Mouse (Mus musculus): ENCODE measurements at regions not wholly inside any gene's neighbourhood (a gene's known extent, or its start where the extent isn't known, plus 50 kb on each side); places are given as distances from the start of the nearest gene placed in this dataset.

DNA sequence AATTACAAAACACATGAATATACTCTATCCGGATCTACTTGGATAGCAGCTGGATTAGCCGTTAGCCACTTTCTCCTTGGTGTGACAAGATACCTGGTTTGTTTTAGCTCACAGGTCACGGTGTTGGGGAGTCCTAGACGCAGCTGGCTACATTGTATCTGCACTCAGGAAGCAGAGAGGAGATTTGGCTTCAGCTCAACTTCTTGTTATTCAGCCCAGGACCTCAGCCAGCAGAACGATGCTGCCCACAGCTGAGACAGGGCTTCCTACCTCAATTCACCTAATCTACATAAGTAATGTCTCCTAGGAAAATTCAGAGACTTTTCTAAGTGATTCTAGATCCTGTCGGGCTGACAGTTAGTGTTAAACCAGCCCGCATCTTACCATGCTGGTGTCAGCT is 289.4 kb downstream of the 3100002H09Rik start:
- DNase-seq: no peak

DNA sequence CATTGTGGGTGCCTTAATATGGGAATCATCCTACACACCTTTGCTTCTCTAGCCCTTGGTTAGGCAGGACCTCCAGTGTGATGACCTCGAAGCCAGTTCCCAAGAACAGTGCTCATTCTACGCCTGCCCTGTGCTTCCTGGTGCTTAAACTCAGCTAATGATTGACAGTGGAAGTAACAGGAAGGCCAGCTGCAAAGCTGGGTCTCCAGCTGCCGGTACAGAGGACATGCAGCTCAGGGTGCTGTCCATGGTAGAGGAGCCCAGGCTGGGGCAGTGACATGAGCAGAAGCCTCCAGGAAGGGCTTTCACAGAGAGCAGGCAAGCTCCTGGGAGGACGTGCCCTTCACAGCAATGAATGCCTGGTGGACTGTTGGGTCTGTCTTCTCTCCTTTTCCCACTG is 293.6 kb downstream of the 3100002H09Rik start:
- DNase-seq: peak; percentile 65

DNA sequence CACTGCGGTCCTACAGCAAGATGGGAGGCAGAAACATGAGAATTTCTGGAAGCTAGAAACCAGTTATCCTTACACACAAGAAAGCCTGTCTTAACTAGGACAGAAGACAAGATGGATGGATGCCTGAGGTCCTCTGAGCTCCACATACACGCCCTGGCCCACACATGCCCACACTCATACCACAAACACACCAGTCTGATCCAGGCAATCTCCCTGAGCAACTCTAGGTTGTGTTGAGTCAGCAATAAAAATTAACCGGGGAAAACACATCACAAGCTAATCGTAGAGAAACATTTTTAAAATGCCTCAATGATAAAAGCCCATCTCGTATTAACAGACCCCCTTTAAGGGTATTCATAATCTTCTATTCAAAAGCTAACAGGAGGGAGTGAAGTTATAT is 298.9 kb downstream of the 3100002H09Rik start:
- no peak for DNase-seq

DNA sequence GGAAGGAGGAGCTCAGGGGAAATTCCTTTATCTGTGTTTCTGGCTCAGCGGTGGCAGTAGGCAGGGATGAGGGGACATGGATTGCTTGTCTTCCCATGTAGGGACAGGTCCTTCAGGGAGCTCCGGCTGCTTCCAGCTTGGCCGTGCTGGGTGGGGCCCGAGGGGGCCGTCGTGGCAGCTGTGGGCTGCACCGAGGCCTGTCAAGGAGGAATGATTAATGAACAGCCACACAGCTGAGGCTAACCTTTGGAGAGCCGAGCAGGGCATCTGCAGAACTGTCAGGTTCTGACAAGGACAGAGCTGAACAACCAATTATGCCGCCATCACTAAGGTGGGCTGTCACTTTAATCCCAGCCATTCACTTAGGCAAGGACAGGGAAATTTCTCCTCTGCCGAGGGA is 300.0 kb downstream of the 3100002H09Rik start:
- DNase-seq: no peak

DNA sequence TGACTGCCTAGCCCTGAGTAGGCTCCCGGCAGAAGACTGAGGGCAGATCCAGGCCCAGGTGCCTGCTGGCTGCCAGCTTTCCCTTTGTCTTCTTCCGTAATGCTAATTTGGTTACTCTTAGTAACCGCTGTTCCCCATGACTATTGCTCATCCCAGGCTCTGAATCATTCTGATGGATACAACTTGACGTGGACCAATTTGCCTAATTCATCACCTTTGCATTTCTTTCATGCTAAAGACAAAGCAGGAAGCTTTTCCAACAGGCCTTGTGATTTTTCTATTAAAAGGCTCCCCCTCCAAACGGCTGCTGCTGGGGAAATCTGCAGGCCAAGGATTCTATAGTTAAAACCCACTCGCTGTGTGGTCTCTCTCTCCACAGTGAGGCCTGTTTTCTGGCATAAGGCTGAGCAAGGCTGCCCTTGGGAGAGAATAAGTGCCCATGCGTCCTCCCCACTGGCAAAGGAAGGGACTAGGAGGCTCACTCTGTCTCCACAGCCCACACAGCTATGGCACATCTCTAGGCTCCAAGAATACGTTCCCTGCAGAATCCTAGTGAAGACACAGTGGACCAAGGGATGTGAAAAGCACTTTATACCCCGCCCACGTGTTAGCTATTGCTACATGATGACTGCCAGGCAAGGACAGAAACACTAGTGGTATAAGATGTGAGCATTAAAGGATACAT is 304.6 kb downstream of the 3100002H09Rik start:
- DNase-seq: no peak

DNA sequence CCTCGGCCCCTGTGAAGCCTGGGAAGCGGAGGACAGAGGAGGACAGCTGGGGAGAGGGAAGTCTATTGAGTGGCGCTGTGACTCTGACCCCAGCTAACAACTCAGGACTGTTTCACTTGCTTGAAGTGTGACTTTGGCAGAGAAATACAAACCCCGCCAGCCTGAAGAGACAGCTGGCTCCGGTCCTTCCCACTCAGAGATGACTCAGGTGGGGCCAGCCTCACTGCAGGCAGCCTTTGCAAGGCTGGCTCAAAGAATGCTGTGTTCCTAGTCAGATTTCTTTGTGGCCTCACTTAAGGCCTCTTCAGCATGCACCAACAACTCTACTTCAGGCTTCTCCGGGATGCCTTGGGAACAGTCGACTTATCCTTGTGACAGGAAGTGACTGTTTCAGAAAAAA is 307.7 kb downstream of the 3100002H09Rik start:
- DNase-seq: no peak

DNA sequence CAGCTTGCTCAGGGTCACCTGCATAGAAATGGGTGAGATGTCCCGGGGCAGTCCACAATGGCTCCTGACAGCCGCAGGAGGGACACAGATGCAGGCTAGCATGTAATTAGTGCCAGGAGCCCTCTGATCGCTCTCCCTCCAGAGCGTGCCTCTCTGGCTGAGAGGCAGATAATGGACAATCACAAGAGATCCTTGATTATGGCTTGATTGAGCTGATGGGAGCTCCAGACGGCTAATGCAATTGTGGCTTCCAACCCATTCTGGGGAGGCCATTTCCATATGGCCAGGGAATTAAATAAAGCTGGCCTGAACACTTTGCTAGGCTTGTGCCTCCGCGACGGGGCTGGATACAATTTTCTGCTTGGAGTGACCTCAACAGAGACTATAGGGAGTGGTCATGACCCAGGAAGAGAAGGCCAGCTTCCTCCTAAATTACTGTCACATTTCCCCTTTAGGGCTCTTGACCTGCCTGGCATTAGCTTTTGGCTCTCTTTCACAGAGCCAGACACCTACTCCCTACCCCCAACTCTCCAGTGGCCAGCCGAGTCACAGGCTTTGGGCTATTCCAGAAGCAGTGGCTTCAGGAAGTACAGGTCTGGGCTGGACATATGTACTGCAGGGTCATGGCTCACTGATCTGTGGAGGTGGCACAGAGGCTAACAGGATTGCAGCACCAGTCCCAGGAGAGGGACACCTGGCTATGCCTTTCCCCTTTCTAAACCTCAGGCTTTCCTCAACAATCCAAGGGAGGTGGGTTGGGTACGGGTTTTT is 311.8 kb downstream of the 3100002H09Rik start:
- no peak for DNase-seq

DNA sequence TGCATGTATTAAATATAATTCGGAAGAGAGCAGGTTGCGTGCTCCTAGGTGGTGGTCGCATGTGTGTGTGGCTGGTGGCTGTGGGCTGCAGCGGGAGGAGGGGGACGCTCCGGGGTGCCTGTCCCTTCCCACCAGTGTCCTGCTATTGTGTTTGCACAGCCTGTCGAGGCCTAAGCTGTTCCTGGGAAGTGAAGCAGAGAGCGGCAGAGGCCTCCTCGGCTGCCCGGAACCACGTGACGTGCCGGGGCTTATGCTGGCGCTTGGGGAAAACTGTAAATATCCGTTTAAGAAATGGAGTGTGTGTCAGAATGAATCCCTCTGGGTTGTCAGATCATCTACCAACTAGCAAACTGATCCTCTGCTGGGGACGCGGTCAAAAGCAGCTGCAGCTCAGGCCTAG is 318.3 kb downstream of the 3100002H09Rik start:
- DNase-seq: no peak

DNA sequence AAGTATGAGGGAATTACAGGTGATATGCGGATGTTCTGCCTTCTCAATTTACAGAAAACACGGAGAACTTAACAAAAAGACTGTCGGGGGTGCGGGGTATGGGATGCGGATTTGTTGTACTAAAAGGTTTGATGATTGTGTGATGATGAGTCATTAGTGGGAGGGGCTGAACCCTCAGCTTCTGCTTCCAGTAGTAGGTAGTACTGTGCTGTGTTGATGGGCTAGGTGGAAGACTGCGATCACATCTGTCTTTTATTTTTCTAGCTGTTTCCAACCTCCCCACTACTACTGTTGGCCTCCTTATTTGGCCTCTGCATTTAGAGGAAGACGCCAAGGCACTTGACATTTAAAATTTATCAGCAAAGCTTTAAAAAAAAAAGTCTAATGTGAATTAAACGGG is 318.8 kb downstream of the 3100002H09Rik start:
- DNase-seq: no peak

DNA sequence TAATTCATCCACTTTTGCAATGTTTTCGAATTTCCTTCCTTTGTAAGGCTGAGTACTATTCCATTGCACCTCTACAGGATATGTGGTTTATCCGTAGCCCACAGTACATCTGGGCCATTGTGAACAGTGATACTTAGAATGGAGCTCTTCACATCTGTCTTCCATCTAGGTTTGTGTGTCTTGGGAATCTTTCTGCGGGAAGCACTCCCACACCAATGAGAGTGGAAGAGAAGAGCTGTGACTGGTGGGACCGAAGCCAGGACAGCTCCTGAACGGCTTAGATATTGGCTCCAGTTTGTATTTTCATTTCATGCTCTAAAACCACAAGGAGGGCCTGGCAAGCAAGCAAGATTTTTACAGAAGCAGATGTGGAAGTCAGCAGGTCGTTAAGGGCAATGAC is 323.1 kb downstream of the 3100002H09Rik start:
- no peak for DNase-seq

DNA sequence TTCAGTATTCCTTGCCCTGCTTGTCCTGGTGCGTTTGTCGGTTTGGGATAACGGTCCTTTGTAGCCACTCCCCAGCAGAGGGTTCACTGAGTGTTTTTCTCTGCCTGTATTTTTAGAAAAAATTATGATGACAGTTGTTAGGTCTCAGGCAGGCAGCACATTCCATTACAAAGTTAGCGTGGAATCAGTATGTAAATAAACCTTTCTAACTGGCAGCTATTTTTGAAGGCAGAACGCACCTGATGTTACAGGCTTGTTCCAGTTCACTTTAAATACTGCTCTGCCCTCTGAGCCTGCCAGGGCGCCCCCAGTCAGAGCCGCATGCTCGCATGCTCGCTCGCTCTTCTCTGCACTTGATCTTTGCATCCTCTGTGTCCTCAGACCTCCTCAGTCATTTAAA is 331.9 kb downstream of the 3100002H09Rik start:
- DNase-seq: no peak

DNA sequence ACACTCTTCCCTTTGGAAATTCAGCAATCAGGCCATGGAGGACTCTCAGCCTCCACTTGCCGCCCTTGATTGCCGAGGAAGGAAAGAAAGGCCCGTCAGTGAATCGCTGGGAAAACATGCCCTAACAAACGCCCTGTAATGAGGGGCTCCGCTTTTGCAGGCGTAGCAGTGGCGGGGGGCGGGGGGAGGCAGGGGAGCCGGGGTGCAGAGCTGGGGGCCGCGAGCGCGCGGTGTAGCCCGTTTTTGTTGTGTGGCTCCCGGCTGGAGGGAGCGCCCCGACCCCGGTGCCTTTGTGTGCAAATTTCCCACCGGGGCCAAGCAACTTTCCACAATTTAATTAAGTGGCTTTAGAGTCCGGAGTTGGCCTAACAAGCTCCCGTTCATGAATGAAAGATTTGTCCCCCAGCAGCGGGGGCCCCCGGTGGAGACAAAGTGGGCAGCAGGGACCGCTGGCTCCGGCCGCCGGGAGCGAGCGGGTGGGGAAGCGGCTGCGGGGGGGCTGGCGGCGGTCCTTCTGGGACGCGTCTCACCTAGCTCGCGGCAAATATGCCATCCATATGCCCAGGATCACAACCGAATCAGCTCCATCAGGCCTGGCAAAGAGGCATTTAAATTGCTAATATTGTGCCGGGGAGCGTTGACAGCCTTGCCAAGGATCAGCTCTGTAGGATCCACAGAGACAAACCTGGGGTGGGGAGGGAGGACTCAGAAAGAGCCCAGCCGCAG is 333.0 kb downstream of the 3100002H09Rik start:
- DNase-seq: no peak

DNA sequence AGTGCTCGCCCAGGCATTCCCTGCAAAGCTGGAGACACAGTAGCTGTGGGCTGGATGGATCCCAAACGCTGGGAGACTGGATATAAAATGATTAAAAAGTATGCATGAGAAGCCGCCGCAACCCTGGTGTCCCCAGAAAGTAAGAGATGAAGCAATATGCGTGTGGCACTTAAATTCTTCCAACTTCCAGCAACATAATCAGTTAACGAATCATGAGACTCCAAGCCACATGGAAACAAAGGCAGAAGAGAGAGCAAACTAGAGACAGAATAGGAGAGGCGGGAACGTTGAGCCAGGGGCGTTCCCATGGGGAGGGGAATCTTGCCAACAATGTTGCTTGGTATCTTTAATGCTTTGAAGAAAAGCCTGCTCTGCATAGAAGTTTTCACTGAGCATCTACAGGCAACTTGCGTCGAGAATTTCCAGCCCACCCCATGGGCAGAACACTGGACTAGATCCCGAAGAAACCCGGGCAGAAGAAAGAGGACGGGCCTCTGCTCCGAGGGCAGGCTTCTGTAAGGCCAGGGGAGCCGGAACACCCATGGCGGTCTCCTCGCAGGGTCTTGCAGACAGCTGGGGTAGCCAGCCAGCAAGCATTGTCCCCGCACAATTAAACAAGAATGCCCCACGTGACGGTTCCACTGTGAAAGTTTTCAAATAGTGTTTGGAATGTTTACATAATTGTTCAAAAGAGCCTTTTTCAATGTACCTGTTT is 333.7 kb downstream of the 3100002H09Rik start:
- no peak for DNase-seq

DNA sequence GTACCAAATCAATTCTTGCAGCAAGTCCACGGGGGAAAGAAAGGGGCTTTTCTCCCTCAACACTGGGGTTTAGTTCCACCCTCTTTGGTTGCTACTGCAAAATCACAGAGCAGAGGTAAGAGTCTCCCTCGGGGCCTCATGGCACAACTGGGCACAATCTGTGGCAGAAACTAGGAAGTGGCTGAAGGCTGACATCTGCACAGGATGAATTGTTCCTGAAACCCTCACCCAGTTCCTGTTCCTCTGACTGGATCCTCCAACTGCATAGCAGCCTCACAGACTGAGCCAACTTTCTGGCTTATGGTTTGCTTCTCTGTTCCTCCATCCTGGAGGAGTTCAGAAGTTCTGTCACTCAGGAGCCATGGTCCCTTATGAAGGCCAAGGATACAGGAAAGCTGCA is 338.6 kb downstream of the 3100002H09Rik start:
- DNase-seq: no peak

DNA sequence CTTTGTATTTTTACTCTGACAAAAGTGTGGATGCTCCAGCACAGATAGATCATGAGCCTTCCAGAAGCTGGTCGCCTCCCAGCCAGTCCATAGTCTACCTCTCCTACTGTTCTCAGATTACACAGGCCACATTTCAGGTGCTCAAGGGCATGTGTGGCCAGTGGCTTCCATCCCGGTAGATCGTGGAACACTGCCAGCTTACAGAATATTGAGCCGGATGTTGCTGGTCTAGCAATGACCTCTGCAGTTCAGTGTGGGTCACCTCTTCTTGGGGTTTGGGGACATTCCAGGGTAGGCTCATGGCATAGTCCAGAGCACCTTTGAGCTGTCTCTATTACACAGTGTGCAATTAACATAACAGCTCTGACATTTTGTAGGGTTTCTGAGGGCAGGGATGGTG is 342.2 kb downstream of the 3100002H09Rik start:
- DNase-seq: peak; percentile 24

DNA sequence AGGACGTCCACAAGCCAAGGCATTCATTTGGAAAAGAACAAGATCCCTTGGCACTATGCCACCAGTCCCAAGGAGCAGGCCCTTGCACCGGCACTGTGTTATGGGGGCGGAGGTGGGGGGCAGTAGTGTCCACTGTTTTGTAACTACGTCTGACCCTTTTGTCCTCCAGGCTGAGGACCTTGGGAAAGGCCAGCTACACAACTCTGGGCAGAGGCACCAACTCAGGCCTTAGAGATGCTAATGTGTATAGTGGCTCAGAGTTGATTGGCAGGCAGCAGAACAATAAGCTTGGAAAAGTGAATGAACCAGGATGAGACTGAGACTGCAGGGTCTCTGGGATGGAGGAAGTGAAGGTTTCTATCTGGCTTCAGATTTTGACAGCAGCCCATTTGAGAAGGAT is 344.0 kb downstream of the 3100002H09Rik start:
- no peak for DNase-seq

DNA sequence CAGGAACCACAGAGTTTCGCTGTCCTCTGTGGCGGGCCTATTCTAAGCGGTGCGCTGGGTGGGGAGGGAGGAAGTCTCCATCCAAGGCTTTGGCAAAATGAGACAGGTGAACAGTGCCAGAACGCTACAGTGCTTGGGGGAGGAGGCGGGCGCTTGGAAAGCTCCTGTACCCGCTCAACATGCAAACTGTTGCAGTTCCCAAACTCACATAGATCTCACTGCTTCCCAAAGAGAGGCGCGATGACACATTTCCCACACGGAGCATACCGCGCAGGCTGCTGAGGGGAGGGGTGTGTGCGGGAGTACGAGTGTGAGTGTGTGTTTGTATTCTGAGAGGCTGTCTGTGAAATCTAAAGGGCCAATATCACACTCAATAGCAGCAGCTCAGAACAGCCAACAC is 345.1 kb downstream of the 3100002H09Rik start:
- DNase-seq: no peak

DNA sequence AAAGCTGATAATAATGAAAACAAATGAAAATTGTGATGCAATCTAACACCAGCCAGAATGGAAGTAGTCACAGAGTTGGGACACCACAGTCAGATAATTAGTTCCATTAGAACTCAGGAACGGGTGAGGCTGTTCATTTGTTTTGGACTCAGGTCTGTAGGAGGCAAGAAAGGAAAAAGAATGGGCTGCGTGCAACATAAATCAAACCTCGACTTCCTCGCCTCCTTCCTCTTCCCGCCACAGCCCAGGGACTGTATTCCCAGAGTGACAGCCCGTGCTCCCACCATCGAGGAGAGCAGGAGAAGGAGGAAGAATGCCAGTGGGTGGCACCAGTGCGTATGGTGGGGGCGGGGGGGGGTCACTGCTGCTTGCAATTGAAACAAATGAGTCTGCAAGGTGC is 339.2 kb upstream of the 4930535I16Rik start:
- DNase-seq: peak; percentile 57

DNA sequence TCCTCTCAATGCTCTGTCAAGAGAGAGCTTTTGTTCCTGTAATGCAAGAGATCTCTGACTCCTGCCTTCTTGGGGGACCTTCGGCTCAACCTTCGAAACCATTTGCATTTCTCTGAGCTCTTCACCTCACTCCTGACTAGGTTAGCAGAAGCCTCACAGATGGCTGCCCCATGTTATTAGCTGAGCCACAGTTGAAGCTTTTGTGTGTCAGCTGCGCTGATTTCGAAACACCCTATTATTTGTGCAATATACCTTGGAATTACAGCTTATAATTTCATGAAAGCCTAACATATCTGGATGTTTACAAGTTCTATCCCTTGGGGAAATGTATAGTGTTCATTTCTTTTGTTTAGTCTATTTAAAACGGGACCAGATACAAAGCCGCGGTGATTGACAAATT is 338.7 kb upstream of the 4930535I16Rik start:
- DNase-seq: no peak

DNA sequence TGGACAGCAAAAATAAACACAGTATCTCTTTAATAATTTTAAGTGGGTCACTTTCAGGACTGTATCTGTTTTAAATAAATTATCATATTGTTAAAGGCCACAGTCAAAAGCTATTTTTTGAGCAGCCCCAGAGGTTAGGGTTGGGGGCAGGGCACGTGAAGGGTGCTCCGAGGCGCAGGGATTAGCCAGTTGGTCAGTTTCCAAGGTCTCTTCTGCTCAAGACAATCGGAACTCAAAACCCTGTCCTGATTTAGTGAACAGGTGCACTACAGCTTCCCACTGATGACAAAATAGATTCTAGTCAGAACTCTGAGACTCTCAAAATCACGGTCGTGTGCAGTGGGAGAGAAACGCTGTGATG is 337.3 kb upstream of the 4930535I16Rik start:
- no peak for DNase-seq

DNA sequence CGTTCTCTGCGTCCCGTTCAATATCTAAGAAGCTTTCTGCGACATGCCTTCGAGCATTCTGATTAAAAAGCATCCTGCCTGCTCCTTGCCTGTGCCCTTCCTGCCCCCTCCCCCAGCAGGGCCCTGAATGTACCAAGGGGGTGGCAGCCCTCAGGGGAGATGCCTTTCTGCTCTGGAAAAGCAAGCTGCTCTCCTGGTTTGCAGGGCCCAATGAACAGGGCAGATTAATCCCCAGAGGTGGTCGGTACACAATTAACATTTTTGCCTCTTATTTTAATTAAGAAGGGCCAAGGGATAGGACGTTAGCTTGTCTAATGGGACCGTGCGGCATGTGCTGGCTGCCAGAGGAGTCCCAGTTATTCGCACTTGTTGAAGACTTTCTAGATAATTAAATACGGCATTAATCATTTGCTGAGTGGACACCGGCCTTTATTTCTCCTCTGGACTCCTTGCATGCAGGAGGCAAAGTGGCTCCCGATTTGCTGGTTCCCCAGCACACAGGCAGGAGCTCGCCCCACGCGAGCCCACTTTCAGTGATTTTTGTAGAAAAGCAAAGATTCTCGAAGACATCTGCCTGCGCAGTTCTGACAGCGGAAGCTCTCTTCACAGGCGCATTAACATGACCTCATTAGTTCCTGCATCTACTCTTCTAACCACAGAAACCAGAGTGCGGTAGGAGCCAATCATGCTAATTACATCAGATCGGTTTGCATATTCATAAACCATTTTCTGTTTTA is 336.8 kb upstream of the 4930535I16Rik start:
- no peak for DNase-seq

DNA sequence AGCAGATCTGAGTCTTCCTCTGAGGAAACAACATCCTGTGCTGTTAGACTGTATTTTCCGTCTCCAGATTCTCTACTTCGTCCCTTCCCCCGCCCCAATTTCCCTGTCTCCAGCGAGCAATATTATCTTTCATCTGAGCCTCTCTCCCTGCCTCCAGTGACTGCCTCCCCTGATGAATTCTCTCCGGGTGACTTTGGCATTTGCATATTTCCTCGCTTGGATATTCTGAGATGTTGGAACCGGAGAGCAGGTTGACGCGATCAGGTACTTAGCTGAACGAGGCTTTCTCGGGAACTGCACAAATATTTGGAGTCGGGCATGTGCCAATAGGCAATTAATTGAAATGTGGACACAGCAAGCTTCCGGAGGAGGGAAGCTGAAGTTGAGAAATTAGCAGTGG is 323.8 kb upstream of the 4930535I16Rik start:
- DNase-seq: no peak

DNA sequence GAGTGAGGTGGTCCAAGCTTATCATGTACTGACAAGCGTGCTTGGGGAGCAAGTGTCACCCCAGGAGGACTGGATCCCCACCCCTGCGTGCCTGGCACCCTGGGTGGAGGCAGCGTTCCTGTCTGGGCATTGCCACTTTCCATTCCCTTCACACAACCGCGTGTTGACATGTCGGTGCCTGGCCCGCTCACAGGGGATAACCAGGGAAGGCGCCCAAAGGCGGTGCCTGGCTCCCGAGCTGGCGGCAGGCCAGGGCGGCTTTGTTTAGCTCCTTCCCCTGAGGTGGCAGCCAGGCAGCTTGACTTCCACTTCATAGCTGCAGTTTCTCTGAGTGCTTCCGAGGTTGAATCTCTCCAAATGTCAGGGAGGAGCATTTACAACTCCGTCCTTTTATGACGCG is 318.7 kb upstream of the 4930535I16Rik start:
- DNase-seq: peak; percentile 67

All from kidney, postnatal 14 days (tissue).